Mouse (Mus musculus): ENCODE measurements around the gene Hnrnpul1. TPM values are rescaled to one million over a fixed set of nuclear protein-coding genes. Genes with fewer than 3 reads are reported as not detected.

Gene Hnrnpul1
- polyA plus RNA-seq, 1 experiment from 2014 or later: 49.0 TPM

- Histone ChIP-seq H3K4me2 (peak overlapping the region; percentile 47), H3K27me3 (replicated peaks) (no peaks in the 10 kb centered on the region), H3K9me3 (no peaks in the 10 kb centered on the region), H3K27ac (peak overlapping the region; percentile 48; the same call in 1 of the 2 replicates), H3K9ac (no peak overlapping the region), H3K36me3 (no peaks in the 10 kb centered on the region), H3K4me1 (peaks cover 42% of the 10 kb centered on the region), H3K4me3 (replicated peaks) (peak overlapping the region; percentile 16; the same call in 1 of the 2 replicates)
- 17% methylated on average over 32 of the region's 37 CpGs for WGBS
- ATAC-seq (ENCODE audit: insufficient read depth, low FRiP score, low read depth): no peak
These were observed 49.7 kb downstream of the Hnrnpul1 start for GRCm38 (mm10) chr7:25704716-25705364.

GRCm38 (mm10) chr7:25703793-25704494 is 50.6 kb downstream of the Hnrnpul1 start:
- no peak overlapping the region for H3K4me2 ChIP-seq
- peaks cover 40% of the 10 kb centered on the region for H3K4me1 ChIP-seq
- no peak overlapping the region for H3K4me3 ChIP-seq (replicated peaks)
- no peaks in the 10 kb centered on the region for H3K36me3 ChIP-seq
- no peak; the same call in 1 of the 2 replicates for ATAC-seq (ENCODE audit: insufficient read depth, low FRiP score, low read depth)
- no peak overlapping the region for H3K9ac ChIP-seq
- H3K27me3 ChIP-seq (replicated peaks): no peaks in the 10 kb centered on the region
- H3K27ac ChIP-seq: no peak overlapping the region
- H3K9me3 ChIP-seq: no peaks in the 10 kb centered on the region
- WGBS: 37% methylated on average over 10 of the region's 10 CpGs

GRCm38 (mm10) chr7:25702350-25702749 is 52.2 kb downstream of the Hnrnpul1 start:
- WGBS: 97% methylated on average over 2 of the region's 2 CpGs

GRCm38 (mm10) chr7:25700732-25701131 is 53.8 kb downstream of the Hnrnpul1 start:
- no peak overlapping the region for H3K4me3 ChIP-seq (replicated peaks)
- no peaks in the 10 kb centered on the region for H3K9me3 ChIP-seq
- WGBS: 68% methylated on average over 12 of the region's 12 CpGs
- peaks cover 16% of the 10 kb centered on the region for H3K4me1 ChIP-seq
- H3K27ac ChIP-seq: no peak overlapping the region
- ATAC-seq (ENCODE audit: insufficient read depth, low FRiP score, low read depth): no peak
- H3K4me2 ChIP-seq: no peak overlapping the region
- H3K27me3 ChIP-seq (replicated peaks): no peaks in the 10 kb centered on the region
- no peak overlapping the region for H3K9ac ChIP-seq
- no peaks in the 10 kb centered on the region for H3K36me3 ChIP-seq

More at GRCm38 (mm10) chr7:25702350-25702749, 52.2 kb downstream of the Hnrnpul1 start:
- H3K4me1 ChIP-seq: peaks cover 32% of the 10 kb centered on the region
- no peak overlapping the region for H3K27ac ChIP-seq
- no peaks in the 10 kb centered on the region for H3K9me3 ChIP-seq
- H3K4me2 ChIP-seq: no peak overlapping the region
- H3K9ac ChIP-seq: no peak overlapping the region
- no peaks in the 10 kb centered on the region for H3K36me3 ChIP-seq
- ATAC-seq (ENCODE audit: insufficient read depth, low FRiP score, low read depth): no peak
- no peaks in the 10 kb centered on the region for H3K27me3 ChIP-seq (replicated peaks)
- no peak overlapping the region for H3K4me3 ChIP-seq (replicated peaks)

- Histone ChIP-seq H3K27me3 (replicated peaks) (no peaks in the 10 kb centered on the region), H3K4me3 (replicated peaks) (no peak overlapping the region), H3K9me3 (no peaks in the 10 kb centered on the region), H3K27ac (no peak overlapping the region), H3K9ac (no peak overlapping the region), H3K4me1 (peaks cover 7% of the 10 kb centered on the region), H3K4me2 (no peak overlapping the region), H3K36me3 (no peaks in the 10 kb centered on the region)
- 55% methylated on average over 13 of the region's 13 CpGs for whole genome bisulfite sequencing
- no peak for ATAC-seq (ENCODE audit: insufficient read depth, low FRiP score, low read depth)
These were observed 54.7 kb downstream of the Hnrnpul1 start for GRCm38 (mm10) chr7:25699851-25700250.

GRCm38 (mm10) chr7:25694104-25694503 is 60.5 kb downstream of the Hnrnpul1 start:
- no peak overlapping the region for H3K27ac ChIP-seq
- H3K27me3 ChIP-seq (replicated peaks): no peaks in the 10 kb centered on the region
- H3K4me1 ChIP-seq: peaks cover 12% of the 10 kb centered on the region; the same call in 1 of the 2 replicates
- no peak overlapping the region for H3K4me3 ChIP-seq (replicated peaks)
- no peaks in the 10 kb centered on the region for H3K9me3 ChIP-seq
- H3K4me2 ChIP-seq: no peak overlapping the region
- no peak overlapping the region for H3K9ac ChIP-seq
- WGBS: 69% methylated on average over 8 of the region's 8 CpGs
- H3K36me3 ChIP-seq: no peaks in the 10 kb centered on the region
- ATAC-seq (ENCODE audit: insufficient read depth, low FRiP score, low read depth): no peak

- Histone ChIP-seq H3K9me3 (no peaks in the 10 kb centered on the region), H3K4me3 (replicated peaks) (peak overlapping the region; percentile 73), H3K36me3 (no peaks in the 10 kb centered on the region), H3K4me2 (peak overlapping the region; percentile 97), H3K9ac (no peak overlapping the region), H3K4me1 (peaks cover 34% of the 10 kb centered on the region), H3K27me3 (replicated peaks) (peaks cover 6% of the 10 kb centered on the region; the same call in 1 of the 2 replicates), H3K27ac (0 out of 2 replicates have a peak overlapping the region, but pooled peaks have one; percentile 84)
- WGBS: 42% methylated on average over 5 of the region's 5 CpGs
- no peak for ATAC-seq (ENCODE audit: insufficient read depth, low FRiP score, low read depth)
These were observed 64.5 kb downstream of the Hnrnpul1 start for GRCm38 (mm10) chr7:25690051-25690450.

- Histone ChIP-seq H3K9me3 (no peaks in the 10 kb centered on the region), H3K27me3 (replicated peaks) (peaks cover 6% of the 10 kb centered on the region; the same call in 1 of the 2 replicates), H3K4me2 (peak overlapping the region; percentile 97), H3K36me3 (no peaks in the 10 kb centered on the region), H3K4me3 (replicated peaks) (peak overlapping the region; percentile 73), H3K4me1 (peaks cover 34% of the 10 kb centered on the region), H3K9ac (0 out of 2 replicates have a peak overlapping the region, but pooled peaks have one; percentile 71), H3K27ac (peak overlapping the region; percentile 84; the same call in 1 of the 2 replicates)
- no peak for ATAC-seq (ENCODE audit: insufficient read depth, low FRiP score, low read depth)
- whole genome bisulfite sequencing: 11% methylated on average over 12 of the region's 12 CpGs
These were observed 64.9 kb downstream of the Hnrnpul1 start for GRCm38 (mm10) chr7:25689603-25690021.

GRCm38 (mm10) chr7:25688810-25689586 is 65.6 kb downstream of the Hnrnpul1 start:
- Histone ChIP-seq H3K9ac (peak overlapping the region; percentile 71), H3K4me1 (peaks cover 34% of the 10 kb centered on the region), H3K4me2 (peak overlapping the region; percentile 97), H3K27me3 (replicated peaks) (peaks cover 6% of the 10 kb centered on the region; the same call in 1 of the 2 replicates), H3K4me3 (replicated peaks) (peak overlapping the region; percentile 73), H3K27ac (peak overlapping the region; percentile 84), H3K9me3 (no peaks in the 10 kb centered on the region), H3K36me3 (no peaks in the 10 kb centered on the region)
- ATAC-seq (ENCODE audit: insufficient read depth, low FRiP score, low read depth): peak; percentile 74
- WGBS: under 1% methylated on average over 47 of the region's 52 CpGs

- under 1% methylated on average over 47 of the region's 47 CpGs for WGBS
- peak overlapping the region; percentile 73 for H3K4me3 ChIP-seq (replicated peaks)
- ATAC-seq (ENCODE audit: insufficient read depth, low FRiP score, low read depth): no peak
- peak overlapping the region; percentile 71 for H3K9ac ChIP-seq
- peaks cover 6% of the 10 kb centered on the region; the same call in 1 of the 2 replicates for H3K27me3 ChIP-seq (replicated peaks)
- H3K36me3 ChIP-seq: no peaks in the 10 kb centered on the region
- no peaks in the 10 kb centered on the region for H3K9me3 ChIP-seq
- peak overlapping the region; percentile 84 for H3K27ac ChIP-seq
- H3K4me2 ChIP-seq: peak overlapping the region; percentile 97
- H3K4me1 ChIP-seq: peaks cover 34% of the 10 kb centered on the region
These were observed 66.7 kb downstream of the Hnrnpul1 start for GRCm38 (mm10) chr7:25687811-25688401.
